Mouse (Mus musculus): Measurements from ENCODE around the gene Fam118b. TPM values are rescaled to one million over a fixed set of nuclear protein-coding genes. Genes with fewer than 3 reads are reported as not detected.

Gene Fam118b
- polyA plus RNA-seq, 1 experiment from 2014 or later, result 64.9 TPM

GRCm38 (mm10) chr9:35249476-35249875 is 18.1 kb downstream of the Fam118b start:
- DNase-seq (ENCODE audit: low spot score), result no peak
- no peak for ATAC-seq (ENCODE audit: insufficient number of reproducible peaks, low FRiP score, low TSS enrichment, low read depth)

GRCm38 (mm10) chr9:35247405-35247804 is 20.2 kb downstream of the Fam118b start:
- no peak overlapping the region for H3K9ac ChIP-seq (ENCODE audit: low read length)
- H3K4me3 ChIP-seq (ENCODE audit: low read depth, low read length), result no peak overlapping the region
- DNase-seq (ENCODE audit: low spot score) (no peak), ATAC-seq (ENCODE audit: insufficient number of reproducible peaks, low FRiP score, low TSS enrichment, low read depth) (no peak)
- no peak overlapping the region for H3K4me2 ChIP-seq (ENCODE audit: low read depth, severe bottlenecking)
- H3K9me3 ChIP-seq (ENCODE audit: control insufficient read depth, low read length), result no peaks in the 10 kb centered on the region
- H3K4me1 ChIP-seq (ENCODE audit: control insufficient read depth, insufficient read depth, low read length), result no peaks in the 10 kb centered on the region
- H3K36me3 ChIP-seq (ENCODE audit: control insufficient read depth, insufficient read depth, low read length), result no peaks in the 10 kb centered on the region
- WGBS, result 87% methylated on average over 2 of the region's 2 CpGs
- H3K27me3 ChIP-seq (ENCODE audit: control insufficient read depth, insufficient read depth, low read length), result no peaks in the 10 kb centered on the region
- no peak overlapping the region; the same call in 1 of the 2 replicates for H3K27ac ChIP-seq (replicated peaks; ENCODE audit: low read depth, low read length)

More at GRCm38 (mm10) chr9:35249476-35249875, 18.1 kb downstream of the Fam118b start:
- H3K27ac ChIP-seq (replicated peaks; ENCODE audit: low read depth, low read length), result no peak overlapping the region; the same call in 1 of the 2 replicates
- H3K4me3 ChIP-seq (ENCODE audit: low read depth, low read length), result no peak overlapping the region
- H3K9ac ChIP-seq (ENCODE audit: low read length), result no peak overlapping the region
- no peaks in the 10 kb centered on the region for H3K36me3 ChIP-seq (ENCODE audit: control insufficient read depth, insufficient read depth, low read length)
- no peaks in the 10 kb centered on the region for H3K9me3 ChIP-seq (ENCODE audit: control insufficient read depth, low read length)
- H3K4me1 ChIP-seq (ENCODE audit: control insufficient read depth, insufficient read depth, low read length), result no peaks in the 10 kb centered on the region
- H3K27me3 ChIP-seq (ENCODE audit: control insufficient read depth, insufficient read depth, low read length), result no peaks in the 10 kb centered on the region
- H3K4me2 ChIP-seq (ENCODE audit: low read depth, severe bottlenecking), result no peak overlapping the region

- Histone ChIP-seq H3K4me3 (ENCODE audit: low read depth, low read length) (no peak overlapping the region), H3K27me3 (ENCODE audit: control insufficient read depth, insufficient read depth, low read length) (no peaks in the 10 kb centered on the region), H3K36me3 (ENCODE audit: control insufficient read depth, insufficient read depth, low read length) (no peaks in the 10 kb centered on the region), H3K9me3 (ENCODE audit: control insufficient read depth, low read length) (no peaks in the 10 kb centered on the region), H3K4me1 (ENCODE audit: control insufficient read depth, insufficient read depth, low read length) (no peaks in the 10 kb centered on the region), H3K27ac (replicated peaks; ENCODE audit: low read depth, low read length) (no peak overlapping the region), H3K4me2 (ENCODE audit: low read depth, severe bottlenecking) (no peak overlapping the region), H3K9ac (ENCODE audit: low read length) (no peak overlapping the region)
- DNase-seq (ENCODE audit: low spot score), result no peak
- 74% methylated on average over 1 of the region's 1 CpGs for WGBS
- ATAC-seq (ENCODE audit: insufficient number of reproducible peaks, low FRiP score, low TSS enrichment, low read depth), result no peak
Observed at GRCm38 (mm10) chr9:35239734-35240133, 27.9 kb downstream of the Fam118b start.

- Histone ChIP-seq H3K4me1 (ENCODE audit: control insufficient read depth, insufficient read depth, low read length) (no peaks in the 10 kb centered on the region), H3K27me3 (ENCODE audit: control insufficient read depth, insufficient read depth, low read length) (no peaks in the 10 kb centered on the region), H3K4me3 (ENCODE audit: low read depth, low read length) (no peak overlapping the region), H3K9ac (ENCODE audit: low read length) (no peak overlapping the region), H3K9me3 (ENCODE audit: control insufficient read depth, low read length) (no peaks in the 10 kb centered on the region), H3K36me3 (ENCODE audit: control insufficient read depth, insufficient read depth, low read length) (no peaks in the 10 kb centered on the region), H3K27ac (replicated peaks; ENCODE audit: low read depth, low read length) (no peak overlapping the region), H3K4me2 (ENCODE audit: low read depth, severe bottlenecking) (no peak overlapping the region)
- DNase-seq (ENCODE audit: low spot score) (no peak), ATAC-seq (ENCODE audit: insufficient number of reproducible peaks, low FRiP score, low TSS enrichment, low read depth) (no peak)
- WGBS, result 73% methylated on average over 6 of the region's 6 CpGs
Observed at GRCm38 (mm10) chr9:35238915-35239571, 28.6 kb downstream of the Fam118b start.

GRCm38 (mm10) chr9:35238371-35238770 is 29.2 kb downstream of the Fam118b start:
- 91% methylated on average over 1 of the region's 1 CpGs for whole genome bisulfite sequencing
- DNase-seq (ENCODE audit: low spot score), result no peak

GRCm38 (mm10) chr9:35235996-35236395 is 31.6 kb downstream of the Fam118b start:
- Histone ChIP-seq H3K4me2 (ENCODE audit: low read depth, severe bottlenecking) (no peak overlapping the region), H3K27me3 (ENCODE audit: control insufficient read depth, insufficient read depth, low read length) (no peaks in the 10 kb centered on the region), H3K9me3 (ENCODE audit: control insufficient read depth, low read length) (no peaks in the 10 kb centered on the region), H3K27ac (replicated peaks; ENCODE audit: low read depth, low read length) (no peak overlapping the region), H3K4me3 (ENCODE audit: low read depth, low read length) (no peak overlapping the region), H3K9ac (ENCODE audit: low read length) (no peak overlapping the region), H3K4me1 (ENCODE audit: control insufficient read depth, insufficient read depth, low read length) (no peaks in the 10 kb centered on the region), H3K36me3 (ENCODE audit: control insufficient read depth, insufficient read depth, low read length) (no peaks in the 10 kb centered on the region; the same call in 1 of the 2 replicates)
- WGBS, result 69% methylated on average over 3 of the region's 3 CpGs
- ATAC-seq (ENCODE audit: insufficient number of reproducible peaks, low FRiP score, low TSS enrichment, low read depth), result no peak
- no peak for DNase-seq (ENCODE audit: low spot score)

More at GRCm38 (mm10) chr9:35238371-35238770, 29.2 kb downstream of the Fam118b start:
- no peaks in the 10 kb centered on the region for H3K36me3 ChIP-seq (ENCODE audit: control insufficient read depth, insufficient read depth, low read length)
- no peak overlapping the region for H3K4me2 ChIP-seq (ENCODE audit: low read depth, severe bottlenecking)
- no peaks in the 10 kb centered on the region for H3K27me3 ChIP-seq (ENCODE audit: control insufficient read depth, insufficient read depth, low read length)
- no peak overlapping the region for H3K4me3 ChIP-seq (ENCODE audit: low read depth, low read length)
- no peaks in the 10 kb centered on the region for H3K4me1 ChIP-seq (ENCODE audit: control insufficient read depth, insufficient read depth, low read length)
- no peak for ATAC-seq (ENCODE audit: insufficient number of reproducible peaks, low FRiP score, low TSS enrichment, low read depth)
- no peak overlapping the region for H3K9ac ChIP-seq (ENCODE audit: low read length)
- no peak overlapping the region for H3K27ac ChIP-seq (replicated peaks; ENCODE audit: low read depth, low read length)
- no peaks in the 10 kb centered on the region for H3K9me3 ChIP-seq (ENCODE audit: control insufficient read depth, low read length)

- no peak overlapping the region for H3K9ac ChIP-seq (ENCODE audit: low read length)
- WGBS, result 86% methylated on average over 3 of the region's 3 CpGs
Observed at GRCm38 (mm10) chr9:35228671-35229070, 38.9 kb downstream of the Fam118b start.

GRCm38 (mm10) chr9:35223466-35223865 is 44.1 kb downstream of the Fam118b start:
- no peak overlapping the region for H3K4me3 ChIP-seq (ENCODE audit: low read depth, low read length)
- 96% methylated on average over 3 of the region's 3 CpGs for WGBS

More at GRCm38 (mm10) chr9:35228671-35229070, 38.9 kb downstream of the Fam118b start:
- Histone ChIP-seq H3K4me1 (ENCODE audit: control insufficient read depth, insufficient read depth, low read length) (no peaks in the 10 kb centered on the region), H3K4me2 (ENCODE audit: low read depth, severe bottlenecking) (no peak overlapping the region), H3K36me3 (ENCODE audit: control insufficient read depth, insufficient read depth, low read length) (no peaks in the 10 kb centered on the region; the same call in 1 of the 2 replicates), H3K4me3 (ENCODE audit: low read depth, low read length) (no peak overlapping the region), H3K9me3 (ENCODE audit: control insufficient read depth, low read length) (no peaks in the 10 kb centered on the region), H3K27ac (replicated peaks; ENCODE audit: low read depth, low read length) (no peak overlapping the region), H3K27me3 (ENCODE audit: control insufficient read depth, insufficient read depth, low read length) (no peaks in the 10 kb centered on the region)
- ATAC-seq (ENCODE audit: insufficient number of reproducible peaks, low FRiP score, low TSS enrichment, low read depth) (no peak), DNase-seq (ENCODE audit: low spot score) (no peak)

GRCm38 (mm10) chr9:35217963-35218362 is 49.6 kb downstream of the Fam118b start:
- H3K4me2 ChIP-seq (ENCODE audit: low read depth, severe bottlenecking), result no peak overlapping the region
- no peak overlapping the region for H3K27ac ChIP-seq (replicated peaks; ENCODE audit: low read depth, low read length)
- ATAC-seq (ENCODE audit: insufficient number of reproducible peaks, low FRiP score, low TSS enrichment, low read depth) (no peak), DNase-seq (ENCODE audit: low spot score) (no peak)
- no peak overlapping the region for H3K4me3 ChIP-seq (ENCODE audit: low read depth, low read length)
- H3K9me3 ChIP-seq (ENCODE audit: control insufficient read depth, low read length), result no peaks in the 10 kb centered on the region
- no peaks in the 10 kb centered on the region for H3K27me3 ChIP-seq (ENCODE audit: control insufficient read depth, insufficient read depth, low read length)
- no peak overlapping the region for H3K9ac ChIP-seq (ENCODE audit: low read length)
- no peaks in the 10 kb centered on the region for H3K4me1 ChIP-seq (ENCODE audit: control insufficient read depth, insufficient read depth, low read length)
- H3K36me3 ChIP-seq (ENCODE audit: control insufficient read depth, insufficient read depth, low read length), result peaks cover 28% of the 10 kb centered on the region
- 84% methylated on average over 1 of the region's 1 CpGs for WGBS

More at GRCm38 (mm10) chr9:35223466-35223865, 44.1 kb downstream of the Fam118b start:
- Histone ChIP-seq H3K27ac (replicated peaks; ENCODE audit: low read depth, low read length) (no peak overlapping the region), H3K36me3 (ENCODE audit: control insufficient read depth, insufficient read depth, low read length) (peaks cover 2% of the 10 kb centered on the region; the same call in 1 of the 2 replicates), H3K4me2 (ENCODE audit: low read depth, severe bottlenecking) (no peak overlapping the region), H3K9me3 (ENCODE audit: control insufficient read depth, low read length) (no peaks in the 10 kb centered on the region), H3K9ac (ENCODE audit: low read length) (no peak overlapping the region), H3K27me3 (ENCODE audit: control insufficient read depth, insufficient read depth, low read length) (no peaks in the 10 kb centered on the region), H3K4me1 (ENCODE audit: control insufficient read depth, insufficient read depth, low read length) (no peaks in the 10 kb centered on the region)
- DNase-seq (ENCODE audit: low spot score), result no peak
- ATAC-seq (ENCODE audit: insufficient number of reproducible peaks, low FRiP score, low TSS enrichment, low read depth), result no peak

All from limb, embryonic 11.5 days (tissue).